Mouse (Mus musculus) embryonic facial prominence, embryonic 13.5 days (tissue): Measurements from ENCODE around the gene Arhgap20. TPM values are rescaled to one million over a fixed set of nuclear protein-coding genes. Genes with fewer than 3 reads are reported as not detected.
A peak's percentile ranks its signal among the peaks of the same experiment; 100 is the strongest.

ENCODE experiments used
- ATAC-seq: fragments of 200-750 bp; cut with Nextera tagmentation; 2 replicates; pipeline ENCODE4 v1.8.0; 2017; ENCODE audit warnings: low read depth; ENCODE audit not compliant: insufficient number of reproducible peaks, insufficient read depth, low FRiP score, low TSS enrichment
- H3K27ac ChIP-seq: fragments of 300-500 bp; sonication (generic); 2 replicates; pipeline ENCODE4 v1.5.1; 2015; ENCODE audit warnings: moderate library complexity, mild to moderate bottlenecking, inconsistent platforms
- H3K27me3 ChIP-seq: fragments of 300-500 bp; sonication (generic); 2 replicates; pipeline ENCODE4 v1.6.1; 2015; ENCODE audit warnings: mild to moderate bottlenecking, inconsistent platforms
- H3K36me3 ChIP-seq: fragments of 300-500 bp; sonication (generic); 2 replicates; pipeline ENCODE4 v1.6.1; 2015; ENCODE audit warnings: mild to moderate bottlenecking, inconsistent platforms
- H3K4me1 ChIP-seq: fragments of 300-500 bp; sonication (generic); 2 replicates; pipeline ENCODE4 v1.6.1; 2015; ENCODE audit warnings: inconsistent platforms
- H3K4me2 ChIP-seq: fragments of 300-500 bp; sonication (generic); 2 replicates; pipeline ENCODE4 v1.6.1; 2015; ENCODE audit warnings: moderate library complexity, mild to moderate bottlenecking, inconsistent platforms
- H3K4me3 ChIP-seq: fragments of 300-500 bp; sonication (generic); 2 replicates; pipeline ENCODE4 v1.5.1; 2015; ENCODE audit warnings: mild to moderate bottlenecking, inconsistent platforms
- H3K9ac ChIP-seq: fragments of 300-500 bp; sonication (generic); 2 replicates; pipeline ENCODE4 v1.6.1; 2015; ENCODE audit warnings: mild to moderate bottlenecking, inconsistent platforms
- H3K9me3 ChIP-seq: fragments of 300-500 bp; sonication (generic); 2 replicates; pipeline ENCODE4 v1.6.1; 2016; ENCODE audit warnings: inconsistent platforms
- WGBS: fragments of 180-500 bp; shearing (Covaris S2); methylation state at CpG from one replicate; pipeline ENCODE4 v1.1.7; 2015; ENCODE audit warnings: mixed read lengths; 5-methylcytosine and 5-hydroxymethylcytosine counted together
- polyA plus RNA-seq: library from polyadenylated mRNA; unstranded; fragments of >200 nt; fragmentation: Nextera tagmentation; extraction: Ambion mirVana; gene quantifications from 2 replicates; pipeline ENCODE4 v1.2.1, GENCODE M21; 2015

The Arhgap20 gene
- polyA plus RNA-seq = 4.8 and 6.8 TPM in 2 replicates

DNA sequence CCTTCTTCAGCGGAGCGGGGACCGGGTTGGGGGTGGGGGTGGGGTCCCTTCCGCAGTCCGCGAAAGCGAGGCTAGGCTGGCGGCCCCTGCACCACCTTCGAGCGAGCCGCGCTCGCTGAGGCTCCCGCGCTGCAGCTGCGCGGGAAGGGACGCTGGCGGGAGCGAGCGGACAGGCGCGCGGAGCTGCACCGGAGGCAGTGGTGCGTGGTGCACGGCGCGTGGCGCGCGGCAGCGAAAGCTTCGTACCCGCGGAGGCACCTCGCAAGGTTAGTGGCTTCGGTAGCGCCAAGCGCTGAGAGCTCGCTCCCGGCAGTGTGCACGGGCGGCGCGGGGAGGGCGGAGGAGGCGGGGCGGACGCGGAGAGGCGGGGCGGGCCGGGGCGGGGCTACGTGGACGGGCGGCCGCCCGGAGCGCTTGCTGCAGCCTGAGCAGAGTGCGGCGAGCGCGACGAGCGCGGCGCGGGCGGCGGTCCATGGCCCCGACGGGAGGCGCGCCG is at the start of gene Arhgap20:
Gene Arhgap20, plus strand, starts transcription at position 417 of the 496 bp plus-strand sequence.
- Histone ChIP-seq H3K4me1 (peaks cover 20% of the 10 kb centered on the region), H3K9me3 (no peaks in the 10 kb centered on the region), H3K27ac (no peak within 1 kb of the TSS), H3K4me3 (peak within 1 kb of the TSS; percentile 68), H3K27me3 (peaks cover 84% of the 10 kb centered on the region), H3K9ac (peak within 1 kb of the TSS; percentile 76), H3K36me3 (no peaks in the 10 kb centered on the region), H3K4me2 (peak within 1 kb of the TSS; percentile 91)
- ATAC-seq = peak; percentile 90
- under 1% methylated on average over 75 of the region's 77 CpGs for WGBS

DNA sequence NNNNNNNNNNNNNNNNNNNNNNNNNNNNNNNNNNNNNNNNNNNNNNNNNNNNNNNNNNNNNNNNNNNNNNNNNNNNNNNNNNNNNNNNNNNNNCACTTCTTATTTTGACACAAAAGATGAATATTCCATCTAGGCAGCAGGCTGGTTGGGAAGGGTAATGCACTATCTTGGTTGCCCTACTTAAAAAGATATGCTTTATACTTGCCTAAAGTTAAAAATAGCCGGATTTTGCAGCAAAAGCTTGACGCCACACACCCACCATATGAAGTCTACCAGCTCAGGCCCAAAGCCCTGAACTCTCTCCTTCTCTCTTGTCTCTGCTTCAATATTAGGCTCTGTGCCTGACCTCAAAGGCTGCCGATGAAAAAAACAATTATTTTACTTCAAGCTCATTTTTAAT is 46.3 kb upstream of the Arhgap20 start:
- Histone ChIP-seq H3K9ac (no peak overlapping the region), H3K27ac (no peak overlapping the region), H3K4me2 (no peak overlapping the region), H3K27me3 (no peaks in the 10 kb centered on the region), H3K4me3 (no peak overlapping the region), H3K9me3 (no peaks in the 10 kb centered on the region), H3K4me1 (no peaks in the 10 kb centered on the region), H3K36me3 (no peaks in the 10 kb centered on the region)
- WGBS = 89% methylated on average over 3 of the region's 3 CpGs
- no peak for ATAC-seq

DNA sequence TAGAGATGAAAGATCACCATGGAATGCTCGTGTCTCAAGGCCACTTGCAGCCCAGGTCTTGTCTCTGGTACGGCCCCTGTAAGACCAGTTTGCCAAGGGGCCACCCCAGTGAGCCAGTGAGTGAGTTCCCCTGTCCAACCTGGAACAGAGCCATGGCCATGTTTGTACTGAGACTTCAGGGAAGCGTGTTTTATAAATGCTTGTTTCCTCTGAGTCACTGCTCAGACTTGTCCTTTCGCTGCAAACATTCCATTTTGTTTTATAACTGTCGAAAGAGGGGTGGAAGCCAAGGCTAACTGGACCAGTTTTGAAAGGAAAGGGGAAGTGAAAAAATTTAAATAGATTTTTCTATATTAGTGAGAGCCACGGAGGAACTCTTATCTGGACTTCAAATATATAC is 37.2 kb upstream of the Arhgap20 start:
- no peak overlapping the region for H3K4me3 ChIP-seq
- no peaks in the 10 kb centered on the region for H3K36me3 ChIP-seq
- peak overlapping the region; percentile 33; the same call in 1 of the 2 replicates for H3K27ac ChIP-seq
- no peaks in the 10 kb centered on the region for H3K9me3 ChIP-seq
- WGBS = 63% methylated on average over 6 of the region's 6 CpGs
- no peaks in the 10 kb centered on the region for H3K4me1 ChIP-seq
- no peaks in the 10 kb centered on the region for H3K27me3 ChIP-seq
- H3K4me2 ChIP-seq = no peak overlapping the region
- H3K9ac ChIP-seq = no peak overlapping the region
- no peak for ATAC-seq

DNA sequence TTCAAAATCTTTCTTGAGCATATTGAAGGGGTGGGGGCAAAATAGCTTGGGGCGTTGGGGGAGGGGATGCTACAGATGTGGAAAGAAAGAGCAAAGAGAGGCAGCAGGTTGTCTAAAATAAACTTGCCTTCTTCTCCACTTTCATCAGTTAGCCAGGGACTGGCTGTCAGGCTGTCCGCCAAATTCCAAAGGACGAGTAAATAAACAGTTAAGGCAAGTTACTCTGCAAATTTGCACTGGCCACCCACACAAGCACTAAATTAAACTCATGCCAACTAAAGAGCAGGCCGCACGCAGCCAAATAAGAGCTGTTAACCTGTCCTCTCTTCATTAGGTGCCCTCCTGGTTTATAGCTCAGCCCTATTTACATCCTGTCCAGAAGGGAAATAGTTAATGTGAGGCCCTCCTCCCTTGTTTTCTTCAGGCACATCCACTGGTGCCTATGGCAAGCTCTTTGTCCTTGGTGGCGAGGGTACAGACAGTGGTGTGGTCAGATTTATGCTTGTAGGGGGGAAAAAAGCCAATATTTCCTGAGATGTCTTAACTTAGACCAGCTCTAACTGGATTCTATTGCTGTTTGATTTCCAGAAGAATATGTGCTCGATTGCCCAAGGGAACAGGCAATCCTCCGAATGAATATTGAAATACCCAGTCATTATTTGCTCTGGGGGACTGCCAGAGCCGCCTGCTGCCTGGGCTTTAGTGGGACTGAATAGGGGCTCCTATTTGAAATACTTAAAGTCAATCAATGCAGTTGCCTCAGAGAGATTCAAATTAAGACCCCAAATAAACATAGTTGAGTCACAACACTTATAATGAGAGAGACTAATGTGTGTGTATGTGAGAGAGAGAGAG is 29.7 kb upstream of the Arhgap20 start:
- Histone ChIP-seq H3K27ac (no peak overlapping the region), H3K36me3 (no peaks in the 10 kb centered on the region), H3K9me3 (no peaks in the 10 kb centered on the region), H3K4me1 (peaks cover 5% of the 10 kb centered on the region), H3K4me3 (no peak overlapping the region), H3K9ac (no peak overlapping the region), H3K27me3 (no peaks in the 10 kb centered on the region), H3K4me2 (no peak overlapping the region)
- no peak for ATAC-seq
- 57% methylated on average over 9 of the region's 9 CpGs for WGBS

DNA sequence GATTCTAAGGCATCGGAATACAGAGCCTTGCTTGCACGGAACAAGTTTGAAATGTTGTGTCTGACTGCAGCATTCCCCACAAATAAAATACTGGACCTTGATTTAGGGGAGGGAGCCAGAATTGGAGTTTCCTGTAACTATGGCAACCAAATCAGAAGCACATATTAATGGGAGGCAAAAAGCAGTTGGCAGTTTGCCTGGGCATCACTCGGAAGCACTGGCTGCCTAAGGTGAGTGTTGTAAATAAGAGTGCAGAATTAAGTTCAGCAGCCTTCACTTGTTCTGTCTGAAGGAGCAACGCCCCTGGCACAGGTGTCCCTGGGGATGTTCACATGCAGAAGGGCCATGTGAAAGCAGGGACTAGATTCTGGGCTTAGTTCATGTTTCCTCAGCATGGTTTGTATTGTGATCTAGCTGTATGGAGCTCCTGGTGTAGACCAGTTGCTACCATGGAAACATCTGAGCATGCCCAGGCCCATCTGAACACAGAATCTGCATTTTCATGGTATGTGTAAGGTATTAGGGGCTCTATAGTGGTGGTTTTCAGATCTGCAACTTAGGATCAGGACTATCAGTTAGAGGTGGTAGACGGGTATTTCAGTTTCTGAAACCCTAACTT is 28.3 kb upstream of the Arhgap20 start:
- peaks cover 5% of the 10 kb centered on the region for H3K4me1 ChIP-seq

DNA sequence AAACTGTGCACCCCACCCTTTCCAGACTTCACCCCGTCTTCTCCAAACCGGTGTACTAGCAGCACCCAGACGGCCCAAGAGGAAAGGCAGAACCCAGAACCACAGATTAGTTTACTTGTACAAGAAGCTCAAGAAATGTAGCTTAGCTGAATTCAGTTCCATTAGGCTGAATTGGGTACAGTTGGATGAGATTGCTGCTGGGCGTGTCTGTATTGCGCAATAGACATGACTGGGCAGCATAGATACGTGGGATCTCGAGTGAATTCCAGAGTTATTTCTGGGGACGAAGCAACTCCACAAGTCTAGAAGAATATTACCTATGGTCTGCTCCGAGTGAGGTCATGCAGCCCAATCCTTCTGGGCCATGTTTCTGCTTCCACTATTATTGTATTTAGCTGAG is 26.8 kb upstream of the Arhgap20 start:
- 83% methylated on average over 9 of the region's 9 CpGs for WGBS

More for the DNA sequence above, 28.3 kb upstream of the Arhgap20 start:
- 77% methylated on average over 5 of the region's 5 CpGs for WGBS
- H3K4me2 ChIP-seq = no peak overlapping the region
- no peak overlapping the region for H3K27ac ChIP-seq
- H3K9ac ChIP-seq = no peak overlapping the region
- no peak for ATAC-seq
- no peaks in the 10 kb centered on the region for H3K9me3 ChIP-seq
- H3K36me3 ChIP-seq = no peaks in the 10 kb centered on the region
- H3K27me3 ChIP-seq = no peaks in the 10 kb centered on the region
- no peak overlapping the region for H3K4me3 ChIP-seq

DNA sequence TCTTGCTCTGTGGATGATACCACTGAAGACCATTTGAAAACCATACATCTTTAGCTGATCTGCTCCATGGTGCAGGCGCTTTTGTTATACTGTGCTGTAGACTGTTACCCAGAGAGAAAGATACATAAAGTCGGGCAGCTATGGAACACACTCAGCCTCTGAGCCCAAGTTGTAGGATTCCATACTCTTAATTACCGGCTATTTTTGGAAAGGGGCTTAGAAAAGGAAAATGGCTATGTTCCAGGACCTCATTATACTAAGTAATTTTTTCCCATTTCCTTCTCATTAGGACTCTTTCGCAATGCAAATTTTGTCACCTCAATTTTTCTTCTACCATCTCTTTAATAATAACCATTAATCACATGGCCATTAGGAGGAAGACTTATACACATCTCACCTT is 25.3 kb upstream of the Arhgap20 start:
- no peak overlapping the region for H3K9ac ChIP-seq
- WGBS = 94% methylated on average over 4 of the region's 4 CpGs
- no peak overlapping the region for H3K4me3 ChIP-seq
- H3K27ac ChIP-seq = no peak overlapping the region
- no peaks in the 10 kb centered on the region for H3K36me3 ChIP-seq
- no peaks in the 10 kb centered on the region for H3K9me3 ChIP-seq
- H3K27me3 ChIP-seq = no peaks in the 10 kb centered on the region
- no peak for ATAC-seq
- H3K4me1 ChIP-seq = peaks cover 5% of the 10 kb centered on the region
- H3K4me2 ChIP-seq = no peak overlapping the region

More for the DNA sequence above, 26.8 kb upstream of the Arhgap20 start:
- H3K9ac ChIP-seq = no peak overlapping the region
- ATAC-seq = no peak
- H3K4me2 ChIP-seq = no peak overlapping the region
- no peak overlapping the region for H3K4me3 ChIP-seq
- no peaks in the 10 kb centered on the region for H3K36me3 ChIP-seq
- H3K9me3 ChIP-seq = no peaks in the 10 kb centered on the region
- no peaks in the 10 kb centered on the region for H3K27me3 ChIP-seq
- H3K27ac ChIP-seq = no peak overlapping the region
- H3K4me1 ChIP-seq = peaks cover 5% of the 10 kb centered on the region

DNA sequence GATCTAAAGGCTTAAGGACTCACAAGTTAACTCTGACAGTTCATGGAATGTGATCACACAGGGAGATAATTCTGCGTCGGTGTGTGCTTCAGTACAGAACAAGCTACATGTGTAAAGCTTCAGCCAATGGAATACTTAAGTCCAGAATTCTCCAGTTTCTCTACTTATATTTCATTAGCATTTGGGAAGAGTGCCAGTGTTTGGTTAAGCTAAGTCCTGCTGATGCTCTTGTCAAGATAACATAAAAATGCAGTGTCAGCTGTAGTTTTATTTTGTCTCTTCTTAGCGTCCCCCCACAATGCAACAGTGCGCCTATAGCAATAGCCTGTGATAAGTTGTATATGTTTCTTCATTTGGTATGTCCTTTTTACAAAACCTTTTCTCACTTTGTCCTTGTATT is 15.0 kb upstream of the Arhgap20 start:
- H3K4me2 ChIP-seq = no peak overlapping the region
- no peaks in the 10 kb centered on the region for H3K4me1 ChIP-seq
- 44% methylated on average over 4 of the region's 4 CpGs for WGBS
- no peak for ATAC-seq
- no peak overlapping the region for H3K9ac ChIP-seq
- no peak overlapping the region for H3K4me3 ChIP-seq
- H3K27me3 ChIP-seq = no peaks in the 10 kb centered on the region
- no peak overlapping the region for H3K27ac ChIP-seq
- no peaks in the 10 kb centered on the region for H3K9me3 ChIP-seq
- H3K36me3 ChIP-seq = no peaks in the 10 kb centered on the region

DNA sequence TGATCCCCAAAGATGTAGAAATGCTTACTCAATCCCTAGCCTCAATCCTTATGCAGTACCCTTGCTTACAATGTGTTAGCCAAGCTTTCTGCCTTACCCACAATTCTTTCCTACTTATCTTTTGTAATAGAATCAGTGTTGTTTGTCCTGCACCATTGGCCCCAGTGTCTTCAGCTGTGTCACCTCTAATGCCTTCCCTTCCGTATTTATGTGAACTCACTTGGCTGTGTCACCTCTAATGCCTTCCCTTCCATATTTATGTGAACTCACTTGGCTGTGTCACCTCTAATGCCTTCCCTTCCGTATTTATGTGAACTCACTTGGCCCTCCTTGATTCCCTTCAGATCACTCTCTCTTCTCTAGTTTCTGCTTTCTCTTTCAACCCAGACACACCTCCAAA is 4.1 kb upstream of the Arhgap20 start:
- Histone ChIP-seq H3K4me1 (peaks cover 5% of the 10 kb centered on the region), H3K27ac (no peak overlapping the region), H3K4me3 (no peak overlapping the region), H3K27me3 (peaks cover 57% of the 10 kb centered on the region), H3K36me3 (no peaks in the 10 kb centered on the region), H3K9me3 (no peaks in the 10 kb centered on the region), H3K9ac (no peak overlapping the region), H3K4me2 (no peak overlapping the region)
- 75% methylated on average over 2 of the region's 2 CpGs for WGBS
- ATAC-seq = no peak

DNA sequence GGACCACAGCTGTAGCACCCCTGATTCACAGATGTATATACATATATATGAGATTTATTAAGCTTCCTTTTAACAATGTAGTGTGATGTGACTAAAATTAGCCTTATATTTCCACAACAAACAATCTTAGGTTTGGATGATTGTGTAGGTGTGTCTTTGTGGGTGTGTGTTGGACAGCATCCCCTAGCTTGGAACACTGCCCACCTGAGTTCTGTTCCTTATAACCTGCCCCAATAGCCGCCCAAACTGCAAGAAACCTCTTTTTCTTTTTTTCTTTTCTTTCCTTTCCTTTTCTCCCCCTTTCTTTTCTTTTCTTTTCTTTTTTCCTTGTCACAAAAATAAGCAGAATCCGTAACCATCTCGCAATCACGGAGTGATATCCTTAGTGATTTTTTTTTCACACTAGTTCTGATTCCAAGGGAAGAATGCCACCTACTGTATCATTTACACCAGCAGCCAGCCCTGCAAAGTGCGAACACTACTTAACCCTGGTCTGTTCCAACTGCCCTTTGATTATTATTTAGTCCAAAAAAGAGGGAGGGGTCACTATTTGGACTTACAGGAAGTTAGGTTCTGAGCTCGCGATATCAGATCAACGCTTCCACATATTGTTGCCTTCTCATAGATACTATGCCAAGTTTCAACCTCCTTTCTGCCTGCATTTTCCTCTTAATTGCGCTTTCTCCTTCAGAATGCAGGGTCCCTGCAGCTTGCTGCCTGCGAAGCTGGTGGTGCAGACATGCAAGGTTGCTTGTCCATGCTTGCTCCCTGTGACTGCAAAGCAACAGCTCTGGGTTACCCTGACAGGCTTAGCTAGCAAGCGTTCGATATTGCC is 879 bp upstream of the Arhgap20 start:
- no peak for ATAC-seq
- H3K27me3 ChIP-seq = peaks cover 85% of the 10 kb centered on the region
- peak overlapping the region; percentile 68 for H3K4me3 ChIP-seq
- WGBS = 6% methylated on average over 12 of the region's 12 CpGs
- H3K36me3 ChIP-seq = no peaks in the 10 kb centered on the region
- H3K27ac ChIP-seq = no peak overlapping the region
- peak overlapping the region; percentile 76 for H3K9ac ChIP-seq
- peak overlapping the region; percentile 91 for H3K4me2 ChIP-seq
- peaks cover 20% of the 10 kb centered on the region for H3K4me1 ChIP-seq
- no peaks in the 10 kb centered on the region for H3K9me3 ChIP-seq

DNA sequence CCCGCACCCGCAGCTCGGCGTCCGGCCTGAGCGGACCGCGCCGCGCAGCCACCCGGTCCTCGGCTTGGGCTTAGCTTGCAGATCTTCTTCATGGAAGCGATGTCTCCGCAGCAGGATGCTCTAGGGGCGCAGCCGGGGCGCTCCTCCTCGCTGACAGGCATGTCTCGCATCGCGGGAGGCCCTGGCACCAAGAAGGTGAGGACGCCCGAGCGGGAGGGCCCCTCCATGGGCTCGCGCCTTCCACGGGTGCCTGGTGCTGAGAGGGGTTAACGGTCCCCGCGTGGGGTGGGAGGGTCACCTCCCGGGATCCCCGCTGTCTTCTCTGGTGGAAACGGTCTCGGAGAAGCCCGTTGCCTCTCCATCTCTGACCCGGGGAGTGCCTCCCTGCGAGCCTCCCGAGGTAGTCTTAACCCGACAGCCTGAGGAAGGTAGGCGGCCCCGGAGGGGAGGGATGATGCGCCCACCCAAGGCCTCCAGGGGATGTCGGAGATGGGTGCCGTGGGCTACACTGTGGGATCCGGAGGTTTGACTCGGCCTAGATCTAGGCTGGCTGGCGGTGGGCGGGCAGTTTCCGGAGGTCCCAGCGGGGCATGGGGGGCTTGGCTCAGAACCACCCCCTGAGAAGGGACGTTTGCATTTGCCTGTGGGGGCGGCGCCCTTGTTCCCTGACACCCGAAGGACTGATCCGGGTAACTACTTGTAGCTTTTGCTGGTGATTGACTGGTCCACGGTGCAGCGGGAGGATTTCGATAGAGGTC is 459 bp downstream of the Arhgap20 start:
- no peak overlapping the region for H3K27ac ChIP-seq
- peak; percentile 38 for ATAC-seq

More for the DNA sequence above, 459 bp downstream of the Arhgap20 start:
- Histone ChIP-seq H3K36me3 (no peaks in the 10 kb centered on the region), H3K4me2 (peak overlapping the region; percentile 91), H3K9ac (peak overlapping the region; percentile 76), H3K4me3 (peak overlapping the region; percentile 68), H3K4me1 (peaks cover 20% of the 10 kb centered on the region), H3K9me3 (no peaks in the 10 kb centered on the region), H3K27me3 (peaks cover 78% of the 10 kb centered on the region)
- under 1% methylated on average over 54 of the region's 58 CpGs for WGBS
